Mouse (Mus musculus) liver, embryonic 12.5 days (tissue): ENCODE measurements at regions not wholly inside any gene's neighbourhood (a gene's known extent, or its start where the extent isn't known, plus 50 kb on each side); places are given as distances from the start of the nearest gene placed in this dataset.

Source experiments
- ATAC-seq: fragments of 200-750 bp; cut with Nextera tagmentation; 2 replicates; pipeline ENCODE4 v1.8.0; 2017; ENCODE audit warnings: moderate number of reproducible peaks, mild to moderate bottlenecking, moderate library complexity
- H3K27ac ChIP-seq: fragments of 300-500 bp; sonication (generic); 2 replicates; pipeline ENCODE4 v1.5.1; 2016; ENCODE audit warnings: mild to moderate bottlenecking
- H3K27me3 ChIP-seq: fragments of 300-500 bp; sonication (generic); replicated peaks from 2 replicates; pipeline ENCODE4 v1.6.1; 2016; ENCODE audit warnings: mild to moderate bottlenecking, moderate library complexity
- H3K36me3 ChIP-seq: fragments of 300-500 bp; sonication (generic); 2 replicates; pipeline ENCODE4 v1.6.1; 2016; ENCODE audit warnings: mild to moderate bottlenecking, moderate library complexity
- H3K4me1 ChIP-seq: fragments of 300-500 bp; sonication (generic); 2 replicates; pipeline ENCODE4 v1.6.1; 2016
- H3K4me2 ChIP-seq: fragments of 300-500 bp; sonication (generic); 2 replicates; pipeline ENCODE4 v1.6.1; 2016; ENCODE audit warnings: mild to moderate bottlenecking, moderate library complexity
- H3K4me3 ChIP-seq: fragments of 300-500 bp; sonication (generic); 2 replicates; pipeline ENCODE4 v1.5.1; 2016; ENCODE audit warnings: mild to moderate bottlenecking, moderate library complexity
- H3K9ac ChIP-seq: fragments of 300-500 bp; sonication (generic); 2 replicates; pipeline ENCODE4 v1.6.1; 2016; ENCODE audit warnings: mild to moderate bottlenecking, moderate library complexity
- H3K9me3 ChIP-seq: fragments of 300-500 bp; sonication (generic); replicated peaks from 2 replicates; pipeline ENCODE4 v1.6.1; 2016; ENCODE audit warnings: mild to moderate bottlenecking, moderate library complexity
- WGBS: fragments of 180-500 bp; shearing (Covaris S2); methylation state at CpG from one replicate; pipeline ENCODE4 v1.1.7; 2016; ENCODE audit not compliant: insufficient replicate concordance; 5-methylcytosine and 5-hydroxymethylcytosine counted together

GRCm38 (mm10) chr17:59359503-59359902 is 346.3 kb upstream of the Nudt12 start:
- H3K36me3 ChIP-seq = no peaks in the 10 kb centered on the region
- WGBS = 61% methylated on average over 5 of the region's 5 CpGs
- H3K9me3 ChIP-seq = no peaks in the 10 kb centered on the region
- no peaks in the 10 kb centered on the region for H3K27me3 ChIP-seq
- H3K4me3 ChIP-seq = no peak overlapping the region
- no peak overlapping the region for H3K4me2 ChIP-seq
- ATAC-seq = no peak
- H3K4me1 ChIP-seq = no peaks in the 10 kb centered on the region
- H3K27ac ChIP-seq = no peak overlapping the region
- H3K9ac ChIP-seq = no peak overlapping the region

- WGBS = 70% methylated on average over 4 of the region's 4 CpGs
- Histone ChIP-seq H3K27me3 (no peaks in the 10 kb centered on the region), H3K9me3 (no peaks in the 10 kb centered on the region), H3K9ac (no peak overlapping the region), H3K36me3 (no peaks in the 10 kb centered on the region), H3K4me2 (no peak overlapping the region), H3K4me3 (no peak overlapping the region), H3K27ac (no peak overlapping the region), H3K4me1 (no peaks in the 10 kb centered on the region)
- ATAC-seq = no peak
Observed at GRCm38 (mm10) chr17:59345526-59345925, 332.4 kb upstream of the Nudt12 start.

GRCm38 (mm10) chr17:59297939-59298338 is 284.8 kb upstream of the Nudt12 start:
- Histone ChIP-seq H3K4me1 (no peaks in the 10 kb centered on the region), H3K4me2 (no peak overlapping the region), H3K9ac (no peak overlapping the region), H3K27me3 (no peaks in the 10 kb centered on the region), H3K27ac (no peak overlapping the region), H3K9me3 (no peaks in the 10 kb centered on the region), H3K4me3 (no peak overlapping the region), H3K36me3 (no peaks in the 10 kb centered on the region)
- WGBS = 61% methylated on average over 5 of the region's 5 CpGs
- ATAC-seq = no peak

DNA sequence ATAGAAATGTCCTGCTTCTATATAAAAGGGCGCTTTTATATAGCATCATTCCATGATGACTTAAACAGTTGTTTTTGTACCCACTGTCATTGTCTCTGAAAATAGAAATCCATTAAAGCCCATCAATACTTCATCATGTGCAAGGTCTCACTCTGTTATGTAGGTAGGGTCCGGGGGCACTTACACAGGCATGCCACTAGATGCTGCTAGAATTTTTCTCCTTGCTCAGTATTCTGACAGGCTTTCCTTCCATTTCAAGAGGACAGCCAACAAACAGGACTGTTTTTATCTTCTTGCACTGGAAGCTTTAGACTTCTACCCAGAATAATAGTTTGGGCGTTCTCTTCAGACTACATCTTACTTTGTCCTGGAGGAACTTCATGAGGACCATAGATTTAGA is 268.2 kb upstream of the Nudt12 start:
- no peak overlapping the region for H3K4me2 ChIP-seq
- no peaks in the 10 kb centered on the region for H3K9me3 ChIP-seq
- H3K9ac ChIP-seq = no peak overlapping the region
- no peak for ATAC-seq
- WGBS = 55% methylated on average over 3 of the region's 3 CpGs
- H3K4me3 ChIP-seq = no peak overlapping the region
- H3K27me3 ChIP-seq = no peaks in the 10 kb centered on the region
- no peak overlapping the region for H3K27ac ChIP-seq
- no peaks in the 10 kb centered on the region for H3K4me1 ChIP-seq
- H3K36me3 ChIP-seq = no peaks in the 10 kb centered on the region

GRCm38 (mm10) chr17:59279811-59280210 is 266.6 kb upstream of the Nudt12 start:
- no peaks in the 10 kb centered on the region for H3K27me3 ChIP-seq
- H3K4me1 ChIP-seq = no peaks in the 10 kb centered on the region
- H3K36me3 ChIP-seq = no peaks in the 10 kb centered on the region
- no peak overlapping the region for H3K4me2 ChIP-seq
- H3K27ac ChIP-seq = no peak overlapping the region
- H3K4me3 ChIP-seq = no peak overlapping the region
- no peak overlapping the region for H3K9ac ChIP-seq
- WGBS = 75% methylated on average over 10 of the region's 10 CpGs
- ATAC-seq = no peak
- H3K9me3 ChIP-seq = no peaks in the 10 kb centered on the region

GRCm38 (mm10) chr17:59269613-59270012 is 256.4 kb upstream of the Nudt12 start:
- Histone ChIP-seq H3K9ac (no peak overlapping the region), H3K9me3 (no peaks in the 10 kb centered on the region), H3K4me1 (no peaks in the 10 kb centered on the region), H3K4me3 (no peak overlapping the region), H3K36me3 (no peaks in the 10 kb centered on the region), H3K27ac (no peak overlapping the region), H3K4me2 (no peak overlapping the region), H3K27me3 (no peaks in the 10 kb centered on the region)
- no peak for ATAC-seq

- Histone ChIP-seq H3K4me2 (no peak overlapping the region), H3K36me3 (no peaks in the 10 kb centered on the region), H3K4me1 (no peaks in the 10 kb centered on the region), H3K9me3 (no peaks in the 10 kb centered on the region), H3K27ac (no peak overlapping the region), H3K27me3 (no peaks in the 10 kb centered on the region), H3K9ac (no peak overlapping the region), H3K4me3 (no peak overlapping the region)
- 73% methylated on average over 5 of the region's 5 CpGs for WGBS
- no peak for ATAC-seq
Observed at GRCm38 (mm10) chr17:59249000-59249399, 235.8 kb upstream of the Nudt12 start.

- Histone ChIP-seq H3K36me3 (no peaks in the 10 kb centered on the region), H3K4me3 (no peak overlapping the region), H3K27ac (no peak overlapping the region), H3K9me3 (no peaks in the 10 kb centered on the region), H3K4me2 (no peak overlapping the region), H3K27me3 (no peaks in the 10 kb centered on the region), H3K9ac (no peak overlapping the region), H3K4me1 (no peaks in the 10 kb centered on the region)
- WGBS = 49% methylated on average over 2 of the region's 2 CpGs
- ATAC-seq = no peak
Observed at GRCm38 (mm10) chr17:59232251-59232650, 219.1 kb upstream of the Nudt12 start.
